ENCODE assay signal across 16 mouse cellular contexts in the genomic region with DNA sequence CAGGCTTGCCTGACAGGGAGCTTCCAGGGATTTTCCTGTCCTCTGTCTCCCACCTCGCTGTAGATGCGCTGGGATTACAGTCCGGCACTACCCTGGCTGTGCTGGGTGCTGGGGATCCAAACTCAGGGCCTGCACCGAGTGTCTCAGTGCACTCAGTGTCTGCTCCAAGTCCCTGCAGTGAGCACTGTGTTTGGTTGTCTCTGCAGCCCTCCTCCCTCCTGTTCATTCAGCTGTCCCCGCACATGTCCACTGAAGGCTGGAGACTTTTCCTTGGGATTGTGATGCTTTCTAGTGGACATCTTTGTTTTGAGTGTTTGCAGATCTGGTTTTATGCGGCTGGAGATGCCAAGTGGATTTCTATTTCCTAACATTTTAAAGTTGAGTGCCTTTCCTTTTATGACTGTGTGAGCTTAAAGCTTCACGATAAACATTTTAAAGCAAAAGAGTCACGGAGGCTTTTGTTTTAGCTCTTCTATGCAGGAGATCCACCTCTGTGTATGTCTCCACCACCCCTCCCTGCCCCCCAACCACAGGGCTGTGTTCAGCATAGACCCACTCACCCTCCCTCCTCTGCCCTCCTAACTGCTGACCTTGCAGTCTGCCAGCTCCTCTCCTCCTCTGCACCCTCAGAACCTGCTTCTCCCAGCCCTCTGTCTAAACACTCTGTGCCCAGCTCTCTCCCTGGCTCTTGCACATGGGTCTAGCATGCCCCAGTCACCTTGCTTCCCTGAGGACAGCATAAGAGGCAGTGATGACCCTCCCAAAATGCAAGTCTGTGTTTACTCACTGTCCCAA. TPM values are rescaled to one million over a fixed set of nuclear protein-coding genes. Genes with fewer than 3 reads are reported as not detected.
DNase-seq lines count a peak whose midpoint lies in the region; ATAC-seq lines count a peak whose summit lies in the region.
"Had no signal": no experiment of that assay in that cellular context is flagged by ENCODE, and none has a peak within 500 bp of the region (broad histone marks: within the 10 kb centered on the region; RNA-seq: fewer than 3 reads in every experiment).

No protein-coding gene starts in this region.

- H3K9me3 ChIP-seq in heart, embryonic 10.5 days, result no peaks in the 10 kb centered on the region
- H3K9me3 ChIP-seq in kidney, embryonic 15.5 days (replicated peaks), result no peaks in the 10 kb centered on the region
- H3K9me3 ChIP-seq: liver, embryonic 12.5 days; midbrain, embryonic 12.5 days had no signal

- ATAC-seq in kidney, embryonic 15.5 days (replicated peaks; ENCODE audit: low FRiP score), result peak; percentile 74
- ATAC-seq: liver, embryonic 12.5 days; lung, postnatal 0 days had no signal

- no peak overlapping the region for H3K4me3 ChIP-seq in heart, embryonic 10.5 days
- no peak overlapping the region for H3K4me3 ChIP-seq in kidney, embryonic 15.5 days (replicated peaks)
- H3K4me3 ChIP-seq: liver, embryonic 12.5 days; midbrain, embryonic 12.5 days; myocyte had no signal

- H3K36me3 ChIP-seq in heart, embryonic 10.5 days, result no peaks in the 10 kb centered on the region
- H3K36me3 ChIP-seq in kidney, embryonic 15.5 days, result no peaks in the 10 kb centered on the region
- H3K36me3 ChIP-seq: liver, embryonic 12.5 days; midbrain, embryonic 12.5 days had no signal

- WGBS in heart, embryonic 10.5 days, result 77% methylated on average over 8 of the region's 8 CpGs
- 80% methylated on average over 8 of the region's 8 CpGs for WGBS in kidney, embryonic 15.5 days

- H3K4me1 ChIP-seq in heart, embryonic 10.5 days, result peaks cover 4% of the 10 kb centered on the region; the same call in 1 of the 2 replicates
- H3K4me1 ChIP-seq in kidney, embryonic 15.5 days, result no peaks in the 10 kb centered on the region
- H3K4me1 ChIP-seq: liver, embryonic 12.5 days had no signal

- peak; percentile 43 for DNase-seq in adrenal gland, postnatal 10 days
- DNase-seq in adrenal gland, postnatal 4 days (ENCODE audit: low spot score in 2 of 2), result no peak
- no peak for DNase-seq in heart, embryonic 10.5 days (ENCODE audit: low spot score)
- DNase-seq in heart, postnatal 4 days, result no peak
- peak; percentile 64 for DNase-seq in adrenal gland, postnatal 14 days
- DNase-seq in layer of hippocampus, adult 8-10 months (ENCODE audit: low spot score in 2 of 2), result no peak
- no peak for DNase-seq in lung, postnatal 36 days
- DNase-seq: cerebellum, adult 18-20 months; gastrocnemius, postnatal 14 days; left cerebral cortex, postnatal 4 days had no signal

- H3K27ac ChIP-seq in heart, embryonic 10.5 days, result peak overlapping the region; percentile 17; the same call in 1 of the 2 replicates
- H3K27ac ChIP-seq in kidney, embryonic 15.5 days, result no peak overlapping the region
- H3K27ac ChIP-seq: kidney, postnatal 0 days; liver, embryonic 12.5 days; midbrain, embryonic 12.5 days had no signal

- H3K9ac ChIP-seq in kidney, embryonic 15.5 days, result no peak overlapping the region
- H3K9ac ChIP-seq: liver, embryonic 12.5 days; midbrain, embryonic 12.5 days had no signal

- H3K4me2 ChIP-seq in kidney, embryonic 15.5 days, result no peak overlapping the region
- H3K4me2 ChIP-seq: liver, embryonic 12.5 days; midbrain, embryonic 12.5 days had no signal

- H3K27me3 ChIP-seq in heart, embryonic 10.5 days (ENCODE audit: insufficient read depth, poor library complexity, severe bottlenecking), result no peaks in the 10 kb centered on the region
- no peaks in the 10 kb centered on the region for H3K27me3 ChIP-seq in kidney, embryonic 15.5 days
- H3K27me3 ChIP-seq: midbrain, embryonic 12.5 days had no signal

RNA-seq across cellular contexts. Expression of gene Map10, which starts 9.4 kb away (rescaled TPM):
- total RNA-seq in adrenal gland, postnatal 10 days (2021), result 1 to 10 TPM; 3.4 to 3.5 TPM
- total RNA-seq in adrenal gland, postnatal 4 days (2021), result 1 to 10 TPM; 5.5 to 6.2 TPM
- 6.3 and 7.5 TPM in 2 replicates for polyA plus RNA-seq in heart, embryonic 10.5 days (2016; fragmentation: Nextera tagmentation; extraction: Ambion mirVana)
- 1 to 10 TPM; 5.4 to 5.9 TPM for total RNA-seq in heart, postnatal 4 days (2021)
- 3.3 and 3.6 TPM in 2 replicates for total RNA-seq in adrenal gland, postnatal 14 days (2021)
- polyA plus RNA-seq in kidney, embryonic 15.5 days (2015; fragmentation: Nextera tagmentation; extraction: Ambion mirVana), result 6.1 and 7.1 TPM in 2 replicates
- total RNA-seq in layer of hippocampus, adult 8-10 months (2022), result 1 to 10 TPM; 4.3 to 5.3 (median 4.9) TPM
- polyA plus RNA-seq: myocyte had no signal

RNA-seq across cellular contexts. Expression of gene Ntpcr, which starts 50.7 kb away (rescaled TPM):
- total RNA-seq in adrenal gland, postnatal 10 days (2021), result 10 to 100 TPM; 14.4 to 16.8 TPM
- total RNA-seq in adrenal gland, postnatal 4 days (2021), result 10 to 100 TPM; 22.5 to 24.4 TPM
- polyA plus RNA-seq in heart, embryonic 10.5 days (2016; fragmentation: Nextera tagmentation; extraction: Ambion mirVana), result 25.7 and 26.1 TPM in 2 replicates
- total RNA-seq in heart, postnatal 4 days (2021), result 10 to 100 TPM; 17.1 to 17.3 TPM
- total RNA-seq in adrenal gland, postnatal 14 days (2021), result 14.3 TPM in 2 replicates
- 23.1 and 28.7 TPM in 2 replicates for polyA plus RNA-seq in kidney, embryonic 15.5 days (2015; fragmentation: Nextera tagmentation; extraction: Ambion mirVana)
- total RNA-seq in layer of hippocampus, adult 8-10 months (2022), result 10 to 100 TPM; 23.5 to 26.0 (median 24.0) TPM

Comparison
In these comparisons a context has a peak if more than half of its experiments do, and no peak if none do; other contexts are left out.
1. DNase-seq: peak in adrenal gland, postnatal 10 days (single experiment) and adrenal gland, postnatal 14 days (single experiment); none in adrenal gland, postnatal 4 days (0 of 2), heart, embryonic 10.5 days (single experiment), heart, postnatal 4 days (single experiment), layer of hippocampus, adult 8-10 months (0 of 2) and lung, postnatal 36 days (single experiment).